In the genomic region with DNA sequence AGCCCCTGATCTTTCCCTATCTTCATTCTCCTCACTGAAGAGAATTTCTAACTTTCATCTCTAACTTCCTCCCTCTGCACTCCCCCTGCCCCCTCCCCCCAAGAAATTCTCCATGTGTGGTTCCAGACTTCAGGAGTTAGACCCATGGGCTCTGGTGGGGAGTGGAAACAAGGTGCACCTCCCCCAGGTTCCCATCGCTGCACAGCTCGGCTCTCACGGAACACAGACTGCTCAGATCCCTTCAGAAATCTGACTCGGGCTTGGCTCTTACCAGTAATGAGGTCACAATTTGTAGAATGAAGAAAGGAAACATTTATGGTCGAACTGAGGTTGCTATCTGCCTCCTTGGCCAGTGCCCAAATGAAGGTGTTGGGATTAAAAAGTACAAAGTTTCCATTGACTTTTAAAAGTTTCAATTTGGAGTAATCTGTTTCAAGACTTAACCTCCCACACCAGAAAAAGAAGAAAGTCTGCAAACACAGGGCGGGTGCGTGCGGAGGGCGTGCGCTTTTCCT, we compare ENCODE assay signal across 1 mouse cellular context.
TF ChIP-seq lines count a peak whose summit lies in the region.

No protein-coding gene starts in this region.

TF ChIP-seq in CH12.LX, 34 proteins besides CTCF, POLR2A, EP300 and RAD21:
- no peak for TF ChIP-seq JUND (conservative IDR thresholded peaks at IDR 0.05; ENCODE audit: low read depth, low read length)
- no peak for TF ChIP-seq RCOR1 (conservative IDR thresholded peaks at IDR 0.05; ENCODE audit: low read depth, low read length)
- TF ChIP-seq ZKSCAN1 (IDR thresholded peaks at IDR 0.05; ENCODE audit: borderline replicate concordance, low read depth, low read length): no peak
- no peak for TF ChIP-seq KAT2A (IDR thresholded peaks at IDR 0.05; ENCODE audit: insufficient replicate concordance, low read length)
- no peak for TF ChIP-seq POLR2AphosphoS2 (IDR thresholded peaks at IDR 0.05; ENCODE audit: low read depth, low read length)
- TF ChIP-seq NELFE (IDR thresholded peaks at IDR 0.05; ENCODE audit: low read depth, low read length): no peak
- TF ChIP-seq GABPA (IDR thresholded peaks at IDR 0.05; ENCODE audit: insufficient replicate concordance, low read depth, low read length): no peak
- no peak for TF ChIP-seq MAZ (IDR thresholded peaks at IDR 0.05; ENCODE audit: low read depth, low read length)
- TF ChIP-seq ELF1 (IDR thresholded peaks at IDR 0.05; ENCODE audit: low read depth, low read length): no peak
- TF ChIP-seq USF1 (IDR thresholded peaks at IDR 0.05; ENCODE audit: low read depth, low read length): no peak
